Mouse (Mus musculus): ENCODE measurements around the gene Arf3.

Gene Arf3

DNA sequence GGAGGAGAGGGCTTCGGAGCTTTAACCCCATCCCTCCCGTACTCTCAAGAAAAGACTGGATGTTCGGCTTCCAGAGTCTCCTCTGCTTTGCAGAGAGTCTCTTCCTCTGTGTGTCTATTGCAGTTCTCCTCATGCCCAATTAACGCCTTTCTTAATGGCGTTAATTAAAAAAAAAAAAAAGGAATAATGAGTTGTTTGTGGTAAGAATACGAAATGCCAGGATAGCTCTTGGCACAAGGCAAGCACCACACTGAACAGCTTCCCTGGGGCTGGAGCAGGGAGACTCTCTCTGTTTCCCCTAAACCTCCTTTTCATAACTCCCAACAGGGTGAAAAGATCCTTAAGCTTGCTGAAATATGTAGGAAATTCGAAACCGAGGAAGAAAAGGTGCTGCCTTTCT lies 40.8 kb downstream of the Arf3 start:
- DNase-seq (ENCODE audit: low spot score in 2 of 2), result no peak

DNA sequence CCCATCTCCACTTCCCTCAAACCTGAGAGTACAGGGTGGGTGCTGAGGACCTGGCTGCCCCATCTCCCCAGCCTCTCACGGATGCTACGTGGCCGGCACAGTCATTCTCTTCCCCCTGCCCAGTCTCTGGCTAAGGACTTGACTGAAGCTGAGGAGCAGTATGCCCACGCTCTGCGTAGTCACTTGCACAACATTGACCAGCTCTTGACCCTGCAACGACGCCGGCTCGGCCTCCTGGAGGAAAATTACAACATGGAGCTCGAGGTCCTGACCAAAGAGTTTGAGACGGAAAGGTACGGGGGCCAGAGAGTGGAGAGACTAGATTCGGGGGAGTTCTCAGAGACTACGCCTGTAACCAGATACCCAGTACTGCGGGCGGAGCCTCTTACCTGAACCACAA lies 45.7 kb downstream of the Arf3 start:
- DNase-seq (ENCODE audit: low spot score in 2 of 2), result no peak

DNA sequence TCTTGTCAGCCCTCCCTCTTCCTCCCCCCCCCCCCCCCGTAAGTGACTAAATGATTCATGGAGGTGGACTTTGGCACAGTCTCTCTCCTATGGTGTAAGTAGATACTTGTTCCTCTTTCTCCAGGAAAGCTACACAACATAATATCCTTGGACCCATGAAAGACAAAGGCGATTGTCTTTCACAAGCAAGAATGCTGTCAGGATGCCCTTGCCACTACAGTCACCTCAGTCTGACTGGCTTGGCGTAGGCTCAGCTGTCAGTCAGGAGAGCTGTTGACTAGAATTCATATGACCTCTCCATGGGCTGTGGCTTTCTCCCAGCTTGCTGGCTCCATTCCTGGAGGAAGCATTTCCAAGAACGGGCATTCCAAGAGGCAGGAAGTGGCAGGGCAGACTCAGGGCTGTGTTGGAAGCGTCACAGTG lies 48.8 kb downstream of the Arf3 start:
- no peak for DNase-seq (ENCODE audit: low spot score in 2 of 2)

DNA sequence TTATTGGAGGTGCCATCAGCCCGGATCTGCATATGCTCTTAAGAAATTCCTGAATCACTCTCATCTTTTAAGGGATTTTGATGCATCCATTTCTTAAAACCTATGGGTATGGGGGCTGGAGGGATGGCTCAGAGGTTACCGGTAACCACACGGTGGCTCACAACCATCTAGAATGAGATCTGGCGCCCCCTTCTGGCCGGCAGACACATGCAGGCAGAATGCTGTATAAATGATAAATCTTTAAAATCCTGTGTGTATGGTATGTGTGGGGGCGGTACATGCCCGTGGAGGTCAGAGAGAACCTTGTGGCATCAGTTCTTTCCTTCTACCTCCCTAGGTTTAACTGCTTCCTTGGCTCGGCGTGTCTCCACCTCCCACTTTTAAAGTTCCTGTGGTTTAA lies 52.6 kb downstream of the Arf3 start:
- peak in 1 of 2 experiments; percentile 53 for DNase-seq (ENCODE audit: low spot score in 2 of 2)

DNA sequence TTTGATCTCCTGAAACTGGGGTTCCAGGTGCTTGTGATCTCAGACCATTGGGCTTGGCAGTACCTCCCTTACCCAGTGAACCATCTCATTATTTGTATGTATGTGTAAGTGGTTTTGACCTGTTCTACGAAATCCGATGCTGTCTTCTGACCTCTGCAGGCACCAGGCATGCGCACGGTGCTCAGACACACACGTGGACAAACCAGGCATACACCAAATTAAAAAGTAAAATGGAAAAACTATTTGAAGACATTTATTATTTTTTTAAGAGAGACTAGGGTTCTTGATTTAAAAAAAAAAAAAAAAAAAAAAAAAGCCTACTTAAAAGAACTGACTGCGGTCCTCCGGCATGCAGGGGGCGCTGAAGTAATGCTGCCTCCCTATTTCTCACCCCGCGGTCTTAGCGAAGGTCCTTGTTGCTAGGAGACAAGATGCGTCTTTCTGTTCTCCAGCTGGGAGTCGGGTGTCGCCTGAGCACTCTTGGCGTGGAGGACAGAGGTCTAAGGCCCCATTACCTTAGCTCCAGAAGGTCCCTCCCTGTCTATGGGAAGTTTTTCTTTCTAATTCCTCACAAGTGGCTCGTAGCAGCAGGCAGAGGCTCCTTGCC lies 55.1 kb downstream of the Arf3 start, which contains the start of gene Ccdc65:
Ccdc65 (plus strand) TSS at position 442 of the 607 bp plus-strand sequence.
- peak; percentile 78 to 83 for DNase-seq (ENCODE audit: low spot score in 2 of 2)

DNA sequence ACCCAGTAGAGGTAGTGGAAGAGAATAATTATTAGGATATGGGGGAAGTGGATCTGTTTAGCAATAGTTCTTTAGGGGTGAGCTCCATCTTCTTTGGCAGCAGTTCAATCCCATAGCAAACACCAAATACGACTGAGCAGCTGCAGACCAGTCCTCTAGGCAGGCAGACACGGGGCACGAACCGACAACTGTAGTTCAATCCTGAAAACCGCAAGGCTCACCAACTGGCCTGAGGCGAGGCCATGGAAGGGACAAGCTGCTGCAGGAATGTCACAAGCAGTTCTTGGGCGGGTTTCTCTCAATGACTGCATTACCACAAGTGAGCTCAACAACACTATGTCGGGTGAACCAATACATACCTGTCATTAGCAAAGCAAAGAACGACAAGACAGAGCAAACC lies 58.7 kb downstream of the Arf3 start:
- DNase-seq (ENCODE audit: low spot score in 2 of 2), result no peak

DNA sequence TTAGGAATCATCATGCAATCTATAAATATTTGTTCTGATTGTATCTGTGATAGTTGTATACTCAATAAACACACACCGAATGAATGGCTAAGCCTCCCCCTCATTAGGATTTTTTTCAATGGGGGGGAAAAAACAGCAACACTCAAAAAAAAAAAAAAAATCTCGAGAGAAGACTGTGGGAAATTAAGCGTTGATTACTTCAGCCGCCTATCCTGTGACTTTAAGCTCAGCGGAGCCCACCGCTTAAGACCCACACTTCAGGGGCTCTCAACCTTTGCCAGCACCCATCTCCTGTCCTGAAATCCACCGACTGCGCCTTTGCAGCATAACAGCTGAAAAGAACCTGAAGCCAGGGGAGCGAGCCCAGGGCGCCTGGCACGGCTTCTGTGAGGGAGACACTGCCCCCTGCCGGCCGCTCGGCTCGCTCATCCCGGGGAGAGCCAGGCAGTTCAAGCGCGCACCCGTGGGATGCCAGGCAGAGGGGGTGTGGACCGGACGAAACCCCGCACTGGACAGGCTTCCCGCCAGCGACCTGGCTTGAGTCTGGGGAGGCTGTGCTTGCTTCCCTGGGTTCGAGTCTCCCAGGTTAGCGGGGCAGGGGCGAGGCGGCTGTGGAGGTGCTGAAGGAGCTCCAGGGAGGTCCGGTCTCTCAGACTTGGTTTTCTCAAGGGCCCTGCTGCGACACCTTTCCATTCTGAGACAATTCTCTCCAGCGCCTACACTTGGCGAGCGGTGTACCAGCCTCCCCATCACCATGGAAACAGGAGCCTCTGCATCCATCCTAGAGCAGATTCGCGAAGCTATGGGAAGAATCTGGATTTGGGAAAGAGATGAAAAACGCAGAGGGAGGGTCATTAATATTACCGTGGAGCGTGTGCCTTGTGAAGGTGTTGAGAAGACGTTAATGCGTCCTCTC lies 63.6 kb downstream of the Arf3 start:
- DNase-seq (ENCODE audit: low spot score in 2 of 2), result peak; percentile 76 to 88

DNA sequence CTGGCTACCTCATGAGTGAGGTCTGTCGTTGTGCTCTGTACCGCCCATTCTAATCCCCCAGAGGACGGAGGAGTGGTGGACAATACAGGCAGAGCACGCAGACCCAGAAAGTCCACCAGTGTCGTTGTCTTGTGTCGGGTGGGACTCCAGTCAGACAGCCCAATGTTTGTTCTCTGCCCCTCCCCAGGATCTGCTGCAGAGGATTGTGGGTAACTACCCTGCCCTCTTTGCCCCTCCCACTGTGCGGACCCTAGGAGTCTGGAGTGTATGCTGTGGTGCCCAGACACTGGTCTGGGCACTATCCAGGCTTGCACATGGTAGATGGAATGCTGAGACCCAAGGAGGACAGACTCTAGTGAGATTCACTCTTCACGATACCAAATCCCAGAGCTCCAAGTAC lies 66.8 kb downstream of the Arf3 start:
- no peak for DNase-seq (ENCODE audit: low spot score in 2 of 2)

DNA sequence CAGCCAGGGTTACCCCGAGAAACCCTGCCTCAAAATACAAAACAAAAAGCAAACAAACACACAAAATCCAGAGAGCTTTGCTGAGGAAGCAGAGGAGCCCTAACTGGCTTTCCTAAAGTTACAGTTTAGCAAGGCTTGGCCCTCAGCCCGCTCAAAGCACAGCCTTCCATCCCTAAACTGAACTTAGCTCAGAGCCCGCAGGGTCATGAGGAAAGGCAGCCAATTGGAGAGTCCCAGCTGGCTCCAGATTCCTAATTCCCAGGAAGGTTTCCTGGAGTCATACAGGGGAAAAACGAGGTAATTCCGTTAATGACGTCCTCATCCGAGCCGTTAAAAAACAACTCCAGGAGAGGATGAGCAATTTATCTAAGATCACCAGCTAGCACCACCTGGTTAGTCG lies 67.3 kb downstream of the Arf3 start:
- no peak for DNase-seq (ENCODE audit: low spot score in 2 of 2)

DNA sequence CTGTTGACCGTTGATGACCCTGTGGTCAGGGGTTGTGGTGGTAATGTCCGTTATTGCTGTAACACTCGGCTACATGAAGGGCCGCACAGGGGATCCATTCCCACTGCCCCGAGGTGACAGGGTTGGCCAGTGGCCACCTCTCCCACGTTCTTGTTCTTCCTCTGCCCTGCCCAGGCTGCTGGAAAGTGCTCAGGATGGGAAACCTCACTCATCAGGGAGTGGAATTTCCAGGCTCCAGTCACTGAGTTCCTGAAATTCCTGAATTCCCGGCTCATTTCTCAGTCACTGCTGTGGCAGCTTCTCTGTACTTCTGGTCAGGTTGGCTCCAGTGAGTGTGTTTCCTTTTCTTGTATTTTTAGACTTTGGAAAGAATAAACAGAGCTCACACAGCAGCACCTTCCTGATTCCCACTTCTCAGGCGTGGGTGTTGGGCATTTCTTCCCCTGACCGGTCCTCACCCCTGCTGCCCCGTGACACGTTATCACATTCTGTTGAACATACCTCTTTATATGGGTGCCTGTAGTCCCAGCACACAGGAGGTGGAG lies 70.8 kb downstream of the Arf3 start:
- no peak for DNase-seq (ENCODE audit: low spot score in 2 of 2)

DNA sequence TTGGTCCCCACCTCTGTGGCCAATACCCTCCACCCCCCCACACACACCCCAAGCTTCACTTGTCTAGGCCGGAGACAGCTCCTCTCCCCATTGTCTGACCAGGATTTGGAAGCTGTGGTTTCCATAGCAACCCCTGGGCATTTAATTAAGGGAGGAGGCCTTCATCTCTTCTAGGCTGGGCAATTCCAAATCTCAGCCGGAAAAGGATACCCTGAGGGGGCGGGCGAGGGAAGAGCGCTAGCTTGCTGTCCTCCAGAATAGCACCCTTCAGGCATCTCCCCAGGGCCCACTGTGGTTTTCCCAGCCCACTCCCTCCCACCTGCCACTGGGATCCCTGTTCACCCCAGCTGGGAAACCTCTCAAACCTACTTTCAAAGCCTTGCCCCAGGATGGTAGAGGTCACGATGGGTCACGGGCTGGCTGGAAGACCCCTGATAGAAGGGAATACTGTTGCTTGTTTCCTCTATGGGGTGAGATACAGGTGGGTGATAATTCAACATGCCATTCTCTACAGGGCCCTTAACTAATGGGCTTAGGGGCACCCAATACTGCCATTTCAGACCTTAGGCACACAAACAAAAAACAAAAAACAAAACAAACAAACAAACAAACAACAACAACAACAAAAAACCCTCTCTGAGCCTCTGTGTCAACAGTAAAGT lies 71.4 kb downstream of the Arf3 start:
- DNase-seq (ENCODE audit: low spot score in 2 of 2), result no peak

DNA sequence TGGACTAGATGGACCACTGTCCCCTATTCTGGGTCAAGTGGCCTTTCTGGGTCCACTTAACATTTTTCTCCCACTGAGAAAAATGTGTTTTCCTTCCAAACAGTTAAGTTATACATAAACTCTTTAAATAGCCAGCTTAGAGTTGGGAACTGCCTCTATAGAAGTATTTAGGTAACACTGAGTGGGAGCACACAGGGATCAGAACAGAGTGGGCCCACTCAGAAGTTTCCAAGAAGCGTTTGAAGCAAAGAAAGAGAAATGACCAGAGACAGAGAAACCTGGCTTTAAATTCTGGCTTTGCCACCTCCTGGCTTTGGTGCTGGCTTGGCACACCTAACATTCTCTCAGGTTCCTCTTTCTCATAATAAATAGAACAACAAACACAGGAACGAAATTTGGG lies 73.3 kb downstream of the Arf3 start:
- no peak for DNase-seq (ENCODE audit: low spot score in 2 of 2)

Measured in frontal cortex, postnatal 10 days (tissue).